Mouse (Mus musculus) liver, embryonic 14.5 days (tissue): ENCODE results near the gene Uvrag. TPM values are rescaled to one million over a fixed set of nuclear protein-coding genes. Genes with fewer than 3 reads are reported as not detected.
A peak's percentile ranks its signal among the peaks of the same experiment; 100 is the strongest.

ENCODE experiments used
- ATAC-seq: fragments of 200-750 bp; cut with Nextera tagmentation; 2 replicates; pipeline ENCODE4 v1.8.0; 2017; ENCODE audit warnings: moderate number of reproducible peaks, mild to moderate bottlenecking, moderate library complexity; ENCODE audit not compliant: insufficient read depth
- DNase-seq, 3 experiments: peaks; one replicate each; pipeline ENCODE4 v3.0.0-alpha.2; 2012 to 2013; ENCODE audit warnings: low read depth in 3 of 3, low spot score in 3 of 3
- H3K27ac ChIP-seq: fragments of 300-500 bp; sonication (generic); 2 replicates; pipeline ENCODE4 v1.5.1; 2014; ENCODE audit warnings: moderate library complexity, mild to moderate bottlenecking, control low read depth, inconsistent platforms
- H3K27me3 ChIP-seq: fragments of 300-500 bp; sonication (generic); 2 replicates; pipeline ENCODE4 v1.6.1; 2014; ENCODE audit warnings: mild to moderate bottlenecking, low read length, moderate library complexity; ENCODE audit not compliant: control insufficient read depth, insufficient read depth
- H3K36me3 ChIP-seq: fragments of 300-500 bp; sonication (generic); replicated peaks from 2 replicates; pipeline ENCODE4 v1.6.1; 2014; ENCODE audit warnings: low read depth; ENCODE audit not compliant: control insufficient read depth, insufficient read depth
- H3K4me1 ChIP-seq, 2 experiments: fragments of 200-500 bp in 1 of 2; fragments of 300-500 bp in 1 of 2; sonication (generic) in 1 of 2; replicated peaks; 2 replicates each; pipeline ENCODE4 v1.6.1; 2012 to 2014; ENCODE audit warnings: antibody characterized with exemption in 1 of 2, inconsistent platforms in 1 of 2, low read length in 1 of 2; ENCODE audit not compliant: control insufficient read depth in 2 of 2, insufficient read depth in 2 of 2
- H3K4me2 ChIP-seq: fragments of 300-500 bp; sonication (generic); 2 replicates; pipeline ENCODE4 v1.6.1; 2014; ENCODE audit warnings: low read depth, mild to moderate bottlenecking, control low read depth, moderate library complexity
- H3K4me3 ChIP-seq, 2 experiments: fragments of 200-500 bp in 1 of 2; fragments of 300-500 bp in 1 of 2; sonication (generic) in 1 of 2; 2 replicates each; pipeline ENCODE4 v1.5.1; 2012 to 2014; ENCODE audit warnings: low read depth in 2 of 2, low read length in 2 of 2, mild to moderate bottlenecking in 2 of 2, control low read depth in 1 of 2, inconsistent platforms in 1 of 2, moderate library complexity in 1 of 2; ENCODE audit not compliant: insufficient read depth in 1 of 2
- H3K9ac ChIP-seq: fragments of 300-500 bp; sonication (generic); replicated peaks from 2 replicates; pipeline ENCODE4 v1.6.1; 2014; ENCODE audit warnings: mild to moderate bottlenecking, control low read depth, moderate library complexity
- H3K9me3 ChIP-seq: fragments of 300-500 bp; sonication (generic); 2 replicates; pipeline ENCODE4 v1.6.1; 2016; ENCODE audit warnings: low read length, mixed read lengths; ENCODE audit not compliant: control insufficient read depth
- CTCF ChIP-seq: IDR thresholded peaks from 2 replicates; pipeline ENCODE4 v1.5.1; 2016; ENCODE audit warnings: antibody characterized with exemption, low read depth, control low read depth
- EP300 ChIP-seq: IDR thresholded peaks from 2 replicates; pipeline ENCODE4 v1.6.1; 2016; ENCODE audit warnings: antibody characterized with exemption, low read depth
- WGBS: fragments of 180-500 bp; shearing (Covaris S2); extraction: QIAGEN DNeasy Blood & Tissue Kit; methylation state at CpG from one replicate; pipeline ENCODE4 v1.1.7; 2014; ENCODE audit not compliant: insufficient replicate concordance; 5-methylcytosine and 5-hydroxymethylcytosine counted together
- polyA plus RNA-seq, 2 experiments: library from polyadenylated mRNA; depleted of rRNA in 1 of 2; stranded (reverse) in 1 of 2; unstranded in 1 of 2; fragments of >200 nt; fragmentation: Nextera tagmentation in 1 of 2; extraction: Ambion mirVana in 1 of 2; gene quantifications; 2 replicates each; pipeline versions ENCODE4 v1.2.1 to v1.2.3; 2012 to 2014

Gene Uvrag
- polyA plus RNA-seq, 2 experiments = 3.9 to 5.7 TPM

- H3K9ac ChIP-seq = no peak overlapping the region
- DNase-seq = no peak
- H3K27ac ChIP-seq = no peak overlapping the region
- ATAC-seq = no peak
- no peak overlapping the region for H3K4me3 ChIP-seq
- no peaks in the 10 kb centered on the region for H3K9me3 ChIP-seq
- H3K4me1 ChIP-seq = peaks cover 0 to 8% of the 10 kb centered on the region in 2 experiments; a peak in 2 of 4 replicates
- WGBS = 43% methylated on average over 3 of the region's 3 CpGs
- no peaks in the 10 kb centered on the region for H3K27me3 ChIP-seq
- no peaks in the 10 kb centered on the region for H3K36me3 ChIP-seq
- TF ChIP-seq EP300 (no peak), CTCF (no peak)
- no peak overlapping the region for H3K4me2 ChIP-seq
Observed at GRCm38 (mm10) chr7:99116781-99117180, 24.2 kb downstream of the Uvrag start.

DNA sequence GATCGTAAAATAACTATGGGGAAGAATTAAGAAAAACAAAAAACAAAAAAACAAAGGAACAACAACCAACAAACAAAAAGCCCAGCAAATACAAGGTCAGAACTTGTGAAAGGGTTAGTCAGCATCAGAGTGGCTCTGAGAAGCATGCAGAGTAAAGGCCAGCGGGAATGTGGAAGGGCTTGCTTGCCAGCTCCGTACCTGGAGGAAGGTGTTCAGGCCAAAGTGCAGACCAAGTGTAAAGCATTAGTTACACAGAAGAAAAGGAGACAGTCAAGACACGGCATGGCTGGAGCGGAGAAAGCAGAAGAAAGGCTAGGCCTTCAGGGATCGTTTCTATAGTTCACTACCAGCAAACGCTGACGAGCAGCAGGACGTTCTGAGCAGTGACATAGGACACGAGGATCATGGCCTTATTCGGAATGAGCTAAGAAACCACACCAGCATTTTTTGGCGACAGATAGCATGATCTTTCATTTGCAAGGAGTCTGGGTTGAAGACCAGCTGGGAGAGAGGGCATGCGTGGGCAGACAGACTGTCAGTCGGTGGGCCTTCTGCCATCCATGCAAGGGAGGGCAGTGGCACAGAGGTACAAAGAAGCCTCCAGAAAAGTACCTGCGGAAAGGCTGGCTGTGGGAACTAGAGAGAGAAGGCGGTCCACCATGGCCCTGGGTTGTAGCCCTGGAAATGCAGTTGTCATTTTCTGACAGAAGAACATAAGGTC lies 26.8 kb downstream of the Uvrag start:
- peaks cover 0 to 1% of the 10 kb centered on the region in 2 experiments; a peak in 1 of 4 replicates for H3K4me1 ChIP-seq
- no peak for ATAC-seq
- H3K4me2 ChIP-seq = no peak overlapping the region
- no peak overlapping the region for H3K27ac ChIP-seq
- H3K27me3 ChIP-seq = no peaks in the 10 kb centered on the region
- H3K4me3 ChIP-seq = no peak overlapping the region
- no peaks in the 10 kb centered on the region for H3K36me3 ChIP-seq
- WGBS = 73% methylated on average over 16 of the region's 16 CpGs
- H3K9ac ChIP-seq = no peak overlapping the region
- no peaks in the 10 kb centered on the region for H3K9me3 ChIP-seq
- TF ChIP-seq EP300 (no peak), CTCF (no peak)
- no peak for DNase-seq

DNA sequence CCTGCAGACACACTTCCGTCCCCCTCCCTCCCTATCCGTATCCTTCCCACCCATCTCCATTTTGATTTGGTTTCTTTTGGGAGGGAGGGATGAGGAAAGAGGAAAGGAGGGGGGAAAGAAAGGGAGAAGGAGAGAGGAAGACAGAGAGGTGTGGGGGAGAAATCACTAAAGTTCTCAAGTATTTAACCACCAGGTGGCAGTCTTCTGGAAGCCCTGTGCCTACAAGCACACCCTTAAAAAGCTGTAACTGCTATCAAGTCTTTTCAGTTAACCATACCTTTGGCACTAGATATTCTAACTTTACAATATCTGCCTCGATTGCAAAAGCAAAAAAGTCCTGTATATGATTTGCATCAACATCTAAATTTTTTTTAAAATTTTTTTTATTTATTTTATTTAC lies 33.4 kb downstream of the Uvrag start:
- Histone ChIP-seq H3K4me3 (no peak overlapping the region), H3K27ac (no peak overlapping the region), H3K9ac (no peak overlapping the region), H3K4me1 (peaks cover 0 to 11% of the 10 kb centered on the region in 2 experiments; a peak in 1 of 4 replicates), H3K4me2 (no peak overlapping the region), H3K27me3 (no peaks in the 10 kb centered on the region), H3K9me3 (no peaks in the 10 kb centered on the region), H3K36me3 (no peaks in the 10 kb centered on the region)
- DNase-seq (no peak), ATAC-seq (no peak)
- WGBS = 39% methylated on average over 3 of the region's 3 CpGs
- TF ChIP-seq CTCF = peak; percentile 47
- TF ChIP-seq EP300 = no peak

DNA sequence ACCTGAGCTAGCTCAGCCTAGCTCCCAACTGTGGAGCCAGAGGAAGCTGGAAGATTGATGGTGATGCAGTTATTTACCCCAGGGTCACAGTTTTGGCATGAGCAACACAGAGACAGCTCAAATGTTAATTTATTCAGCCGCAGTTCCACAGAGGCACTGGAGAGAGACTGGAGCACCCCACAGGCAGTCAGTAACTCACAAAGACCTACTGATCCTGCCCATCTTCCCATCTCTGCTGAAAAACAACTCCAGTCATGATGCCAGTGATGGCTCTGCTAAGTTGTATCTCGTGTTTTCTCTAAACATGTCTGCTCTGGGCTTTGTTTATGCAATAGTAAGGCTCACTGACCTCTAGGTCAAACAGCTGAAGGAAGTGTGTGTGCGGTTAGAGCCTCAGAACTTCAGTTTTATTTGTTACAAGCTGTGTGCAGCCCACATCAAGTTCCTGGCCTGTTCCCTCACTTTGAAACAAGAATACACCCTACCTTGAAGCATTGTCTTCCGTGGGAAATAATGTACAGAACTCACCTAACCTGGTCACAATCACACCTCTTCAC lies 34.1 kb downstream of the Uvrag start:
- TF ChIP-seq CTCF = no peak
- TF ChIP-seq EP300 = no peak

DNA sequence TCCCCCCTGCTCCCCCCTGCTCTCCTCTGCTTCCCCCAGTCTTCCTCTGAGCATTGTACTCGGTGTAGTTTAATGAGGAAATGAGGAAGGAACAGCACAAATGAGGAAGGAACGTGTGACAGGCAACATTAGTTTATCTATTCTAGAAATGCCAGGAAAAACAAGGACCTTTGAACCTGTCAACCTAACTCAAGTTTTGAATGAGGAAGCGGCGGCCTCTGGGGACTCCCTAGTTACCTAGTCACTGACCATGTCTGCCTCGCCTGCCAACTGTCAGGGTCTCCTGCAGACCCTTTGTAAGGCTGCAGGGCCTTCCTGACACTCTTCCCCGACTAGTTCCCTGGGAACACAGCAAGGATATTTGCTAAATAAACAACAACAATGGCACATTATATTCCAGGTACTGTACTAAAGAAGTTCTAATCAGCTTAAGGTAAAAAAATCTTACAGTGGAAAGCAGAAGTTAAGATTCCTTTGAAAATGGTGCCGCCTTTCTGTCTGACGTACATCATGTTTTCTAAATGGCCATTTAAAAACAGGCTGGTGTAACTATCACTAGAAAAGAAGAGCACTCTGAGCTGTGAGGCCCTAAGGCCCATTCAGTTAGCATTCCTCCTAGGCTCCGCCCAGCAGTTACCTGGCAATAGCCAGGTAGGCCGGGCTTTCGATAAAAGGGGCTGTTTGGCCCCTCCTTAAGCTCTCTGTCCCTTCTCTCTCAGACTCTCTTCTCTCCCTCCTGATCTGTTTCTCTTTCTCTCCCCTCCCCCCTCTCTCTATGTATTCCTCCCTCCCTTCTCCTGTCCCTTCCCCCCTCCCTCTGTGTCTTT lies 39.0 kb downstream of the Uvrag start:
- H3K9me3 ChIP-seq = no peaks in the 10 kb centered on the region
- H3K27me3 ChIP-seq = no peaks in the 10 kb centered on the region
- H3K9ac ChIP-seq = no peak overlapping the region
- no peak for ATAC-seq
- no peak for TF ChIP-seq CTCF
- TF ChIP-seq EP300 = no peak
- H3K4me3 ChIP-seq = no peak overlapping the region
- WGBS = 31% methylated on average over 11 of the region's 11 CpGs
- H3K4me1 ChIP-seq = peaks cover 0 to 22% of the 10 kb centered on the region in 2 experiments; a peak in 2 of 4 replicates
- no peak overlapping the region for H3K4me2 ChIP-seq
- H3K36me3 ChIP-seq = no peaks in the 10 kb centered on the region
- no peak overlapping the region for H3K27ac ChIP-seq
- no peak for DNase-seq

More for the DNA sequence above, 34.1 kb downstream of the Uvrag start:
- no peak for ATAC-seq
- no peak overlapping the region for H3K4me2 ChIP-seq
- H3K9ac ChIP-seq = no peak overlapping the region
- DNase-seq = no peak
- no peaks in the 10 kb centered on the region for H3K36me3 ChIP-seq
- no peak overlapping the region for H3K27ac ChIP-seq
- H3K9me3 ChIP-seq = no peaks in the 10 kb centered on the region
- H3K4me1 ChIP-seq = peaks cover 0 to 13% of the 10 kb centered on the region in 2 experiments; a peak in 1 of 4 replicates
- 59% methylated on average over 4 of the region's 4 CpGs for WGBS
- H3K4me3 ChIP-seq = no peak overlapping the region
- H3K27me3 ChIP-seq = no peaks in the 10 kb centered on the region
